Mouse (Mus musculus) hindlimb bud, embryonic 11.5 days (tissue): ENCODE data around the gene Bex4.

Experiments used
- DNase-seq: peaks from one replicate; pipeline ENCODE4 v3.0.0-alpha.2; 2012; ENCODE audit warnings: low read depth, low spot score; ENCODE audit errors: extremely low spot score

The Bex4 gene

DNA sequence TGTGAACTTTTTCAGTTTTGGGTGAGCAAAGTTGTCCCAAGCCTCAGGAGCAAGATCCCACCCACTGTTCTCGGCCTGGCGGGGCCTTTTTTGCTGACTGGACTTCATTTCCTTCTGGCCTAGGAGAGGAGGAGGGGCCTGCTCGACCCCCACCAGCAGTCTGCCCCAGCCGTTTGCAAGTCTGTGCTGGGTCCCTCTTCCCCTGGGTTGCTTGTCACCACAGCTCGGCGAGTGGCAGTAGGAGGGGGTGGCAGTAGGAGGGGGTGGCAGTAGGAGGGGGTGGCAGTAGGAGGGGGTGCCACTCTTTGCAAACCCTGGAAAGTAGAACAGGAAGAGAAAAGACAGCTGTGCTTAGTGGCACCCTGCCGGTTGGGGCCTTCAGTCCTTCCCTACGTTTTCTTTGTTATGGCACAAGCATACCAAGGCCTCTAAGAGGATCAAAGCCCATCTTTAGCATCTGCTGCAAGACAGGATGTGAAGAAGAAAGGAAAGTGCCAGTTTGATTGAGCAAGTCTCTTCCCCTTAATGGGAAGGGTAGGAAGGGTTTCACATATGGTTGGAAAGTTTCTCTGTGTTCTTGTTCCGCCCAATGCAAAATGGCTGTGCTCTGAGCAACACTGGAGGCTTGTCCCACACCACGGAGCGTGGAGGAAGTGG is 42.2 kb downstream of the Bex4 start:
- DNase-seq = no peak

DNA sequence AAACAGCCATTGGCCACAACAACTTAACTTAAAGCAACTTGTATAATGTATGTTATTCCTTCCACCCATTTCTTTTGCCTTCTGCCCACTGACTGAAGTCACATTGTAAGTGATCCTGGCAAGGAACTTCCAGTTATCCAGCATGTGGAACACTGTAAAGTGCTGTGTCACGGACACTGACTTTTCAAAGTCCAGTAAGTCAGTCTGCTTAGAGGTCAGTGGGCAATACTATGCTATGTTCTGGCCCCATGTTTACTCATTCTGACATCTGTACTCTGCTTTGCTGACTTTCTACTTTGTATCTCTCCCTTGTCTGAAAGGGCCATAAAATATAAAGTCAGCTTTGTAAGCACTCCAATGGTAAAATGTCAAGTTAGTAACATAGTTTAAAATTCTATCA is 44.3 kb downstream of the Bex4 start:
- no peak for DNase-seq
